Mouse (Mus musculus) skeletal muscle tissue, postnatal 0 days (tissue): ENCODE results near the gene Brd2. TPM values are rescaled to one million over a fixed set of nuclear protein-coding genes. Genes with fewer than 3 reads are reported as not detected.

Source experiments
- polyA plus RNA-seq: library from polyadenylated mRNA; unstranded; fragments of >200 nt; fragmentation: Nextera tagmentation; extraction: Ambion mirVana; gene quantifications from 2 replicates; pipeline ENCODE4 v1.2.1, GENCODE M21; 2015

Brd2 gene
- polyA plus RNA-seq: 42.6 and 45.7 TPM in 2 replicates

GRCm38 (mm10) chr17:34122188-34122984 is at the start of gene Brd2:
Gene Brd2 (minus strand): TSS chr17:34122634.

GRCm38 (mm10) chr17:34152923-34153322 is 30.5 kb upstream of the Brd2 start, which contains the start of gene H2-DMb1:
Gene H2-DMb1 (plus strand): TSS chr17:34153072.

GRCm38 (mm10) chr17:34143033-34143432 is 20.6 kb upstream of the Brd2 start, which contains the start of gene H2-DMb2:
Gene H2-DMb2 (plus strand): TSS chr17:34143307.

GRCm38 (mm10) chr17:34119249-34120179 is 2.9 kb downstream of the Brd2 start, which contains the start of gene H2-DMa:
Gene H2-DMa (plus strand): TSS chr17:34119541.

DNA sequence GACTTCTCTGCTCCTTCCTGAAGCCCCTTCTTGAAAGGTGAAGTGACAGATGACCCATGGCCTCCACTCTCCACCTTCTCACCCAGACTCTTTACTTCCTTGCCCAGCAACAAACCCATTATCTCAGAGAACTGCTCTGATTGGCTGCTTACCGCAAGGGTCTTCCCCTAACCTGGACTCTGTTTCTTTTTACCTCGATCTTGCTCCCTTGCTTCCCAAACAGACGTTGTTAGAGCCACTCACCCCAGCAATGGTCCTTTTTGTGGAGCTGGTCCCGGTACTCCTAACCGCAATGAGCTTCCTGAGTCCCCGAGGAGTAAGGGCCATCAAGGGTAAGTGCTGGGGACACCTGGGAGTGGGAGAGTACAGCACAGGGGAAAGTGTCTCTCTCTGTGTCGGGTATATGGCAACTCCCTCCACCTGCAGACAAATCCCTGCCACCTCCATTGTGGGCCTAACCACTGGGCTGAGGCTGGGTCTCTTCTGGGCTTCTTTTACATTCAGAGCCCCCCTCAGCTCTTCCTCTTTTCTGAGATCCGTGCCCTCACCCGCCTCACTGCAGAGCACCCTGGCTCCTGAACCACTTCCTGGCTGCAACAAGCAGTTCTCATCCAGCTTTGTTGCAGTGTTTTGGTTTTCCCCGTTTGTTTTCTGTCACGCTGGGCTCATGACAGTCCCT is 30.1 kb downstream of the Brd2 start, which contains the start of gene H2-Oa:
Gene H2-Oa, plus strand, starts transcription at position 144 of the 679 bp plus-strand sequence.

Other genes starting within 250 kb of the Brd2 start
- gene Gm7029, start 248.8 kb downstream of the Brd2 start, polyA plus RNA-seq: not detected in 2 replicates
- 1.4 and 2.0 TPM in 2 replicates for gene Kifc1, start 232.0 kb downstream of the Brd2 start, polyA plus RNA-seq
- 0.18 and 0.55 TPM in 2 replicates for gene Platr17, start 217.5 kb downstream of the Brd2 start, polyA plus RNA-seq
- 22.3 and 22.6 TPM in 2 replicates for gene Daxx, start 213.2 kb downstream of the Brd2 start, polyA plus RNA-seq
- 28.8 and 38.5 TPM in 2 replicates for gene Tapbp, start 206.7 kb downstream of the Brd2 start, polyA plus RNA-seq
- 10.8 and 12.1 TPM in 2 replicates for gene Zbtb22, start 206.7 kb downstream of the Brd2 start, polyA plus RNA-seq
- 20.9 and 22.0 TPM in 2 replicates for gene Rgl2, start 193.1 kb downstream of the Brd2 start, polyA plus RNA-seq
- gene Pfdn6, start 182.3 kb downstream of the Brd2 start, polyA plus RNA-seq: 91.1 and 107 TPM in 2 replicates
- gene Wdr46, start 182.0 kb downstream of the Brd2 start, polyA plus RNA-seq: 13.7 and 15.4 TPM in 2 replicates
- 5.6 and 7.0 TPM in 2 replicates for gene B3galt4, start 171.1 kb downstream of the Brd2 start, polyA plus RNA-seq
- gene Vps52, start 166.8 kb downstream of the Brd2 start, polyA plus RNA-seq: 31.6 and 31.8 TPM in 2 replicates
- 1,060 and 1,200 TPM in 2 replicates for gene Rps18, start 166.6 kb downstream of the Brd2 start, polyA plus RNA-seq
- 49.2 and 107 TPM in 2 replicates for gene H2-K1, start 122.3 kb downstream of the Brd2 start, polyA plus RNA-seq
- 12.3 and 13.6 TPM in 2 replicates for gene Ring1, start 98.0 kb downstream of the Brd2 start, polyA plus RNA-seq
- 46.7 and 46.9 TPM in 2 replicates for gene H2-Ke6, start 94.6 kb downstream of the Brd2 start, polyA plus RNA-seq
- 82.1 and 94.7 TPM in 2 replicates for gene Slc39a7, start 91.0 kb downstream of the Brd2 start, polyA plus RNA-seq
- 31.9 and 33.4 TPM in 2 replicates for gene Rxrb, start 90.8 kb downstream of the Brd2 start, polyA plus RNA-seq
- 1.9 and 5.7 TPM in 2 replicates for gene Col11a2, start 83.2 kb downstream of the Brd2 start, polyA plus RNA-seq
- gene H2-Oa, start 30.3 kb downstream of the Brd2 start, polyA plus RNA-seq: 0.27 and 0.35 TPM in 2 replicates
- gene H2-DMa, start 3.1 kb downstream of the Brd2 start, polyA plus RNA-seq: 10.7 and 10.8 TPM in 2 replicates
- 0.17 and 0.33 TPM in 2 replicates for gene H2-DMb2, start 20.7 kb upstream of the Brd2 start, polyA plus RNA-seq
- 0.44 and 1.1 TPM in 2 replicates for gene H2-DMb1, start 30.4 kb upstream of the Brd2 start, polyA plus RNA-seq
- 3.5 and 5.1 TPM in 2 replicates for gene Tap1, start 64.9 kb upstream of the Brd2 start, polyA plus RNA-seq
- gene Psmb9, start 65.1 kb upstream of the Brd2 start, polyA plus RNA-seq: 3.6 and 6.3 TPM in 2 replicates
- gene Psmb8, start 75.1 kb upstream of the Brd2 start, polyA plus RNA-seq: 11.0 and 17.6 TPM in 2 replicates
- gene Tap2, start 80.9 kb upstream of the Brd2 start, polyA plus RNA-seq: 5.3 and 7.2 TPM in 2 replicates
- 0.06 and 0.19 TPM in 2 replicates for gene H2-Ob, start 116.3 kb upstream of the Brd2 start, polyA plus RNA-seq
- gene H2-Ab1, start 135.1 kb upstream of the Brd2 start, polyA plus RNA-seq: 4.1 and 6.2 TPM in 2 replicates
- 3.9 and 5.0 TPM in 2 replicates for gene H2-Aa, start 165.2 kb upstream of the Brd2 start, polyA plus RNA-seq
- 3.6 and 4.8 TPM in 2 replicates for gene H2-Eb1, start 183.2 kb upstream of the Brd2 start, polyA plus RNA-seq
- gene H2-Eb2, start 203.0 kb upstream of the Brd2 start, polyA plus RNA-seq: not detected in 2 replicates
- gene Btnl2, start 232.2 kb upstream of the Brd2 start, polyA plus RNA-seq: 0.18 and 0.24 TPM in 2 replicates